Mouse (Mus musculus): ENCODE results near the gene Kank1. TPM values are rescaled to one million over a fixed set of nuclear protein-coding genes. Genes with fewer than 3 reads are reported as not detected.

Kank1 gene
- total and polyA plus RNA-seq, 2 experiments from 2014 or later: 6.0 to 16.6 TPM

- no peaks in the 10 kb centered on the region for H3K4me1 ChIP-seq (ENCODE audit: insufficient read depth, low read length)
Observed at GRCm38 (mm10) chr19:25365698-25366097, 128.9 kb downstream of the Kank1 start.

GRCm38 (mm10) chr19:25366620-25367019 is 129.8 kb downstream of the Kank1 start:
- no peak for TF ChIP-seq CTCF (IDR thresholded peaks at IDR 0.05)
- WGBS: 59% methylated on average over 12 of the region's 12 CpGs
- no peaks in the 10 kb centered on the region for H3K4me1 ChIP-seq (ENCODE audit: insufficient read depth, low read length)
- no peaks in the 10 kb centered on the region for H3K9me3 ChIP-seq (ENCODE audit: low read length)
- no peak overlapping the region for H3K27ac ChIP-seq (ENCODE audit: low read depth, low read length)
- no peak for ATAC-seq (ENCODE audit: low FRiP score)
- DNase-seq (ENCODE audit: low spot score): no peak
- no peak overlapping the region for H3K9ac ChIP-seq (replicated peaks; ENCODE audit: low read length, poor library complexity, severe bottlenecking)
- H3K36me3 ChIP-seq (ENCODE audit: insufficient read depth, low read length): no peaks in the 10 kb centered on the region
- no peaks in the 10 kb centered on the region for H3K27me3 ChIP-seq (ENCODE audit: insufficient read depth, low read length)
- no peak overlapping the region for H3K4me3 ChIP-seq (ENCODE audit: low read depth, low read length)
- H3K4me2 ChIP-seq (ENCODE audit: low read depth, low read length, poor library complexity, severe bottlenecking): no peak overlapping the region

More at GRCm38 (mm10) chr19:25365698-25366097, 128.9 kb downstream of the Kank1 start:
- H3K36me3 ChIP-seq (ENCODE audit: insufficient read depth, low read length): no peaks in the 10 kb centered on the region
- no peak for DNase-seq (ENCODE audit: low spot score)
- H3K27me3 ChIP-seq (ENCODE audit: insufficient read depth, low read length): no peaks in the 10 kb centered on the region
- no peak overlapping the region for H3K4me2 ChIP-seq (ENCODE audit: low read depth, low read length, poor library complexity, severe bottlenecking)
- TF ChIP-seq CTCF (IDR thresholded peaks at IDR 0.05): no peak
- no peaks in the 10 kb centered on the region for H3K9me3 ChIP-seq (ENCODE audit: low read length)
- no peak overlapping the region for H3K4me3 ChIP-seq (ENCODE audit: low read depth, low read length)
- ATAC-seq (ENCODE audit: low FRiP score): no peak
- H3K27ac ChIP-seq (ENCODE audit: low read depth, low read length): no peak overlapping the region
- WGBS: 75% methylated on average over 5 of the region's 5 CpGs
- no peak overlapping the region for H3K9ac ChIP-seq (replicated peaks; ENCODE audit: low read length, poor library complexity, severe bottlenecking)

- 94% methylated on average over 9 of the region's 9 CpGs for WGBS
Observed at GRCm38 (mm10) chr19:25370428-25370827, 133.7 kb downstream of the Kank1 start.

GRCm38 (mm10) chr19:25372794-25373193 is 136.0 kb downstream of the Kank1 start:
- H3K27me3 ChIP-seq (ENCODE audit: insufficient read depth, low read length): no peaks in the 10 kb centered on the region
- H3K27ac ChIP-seq (ENCODE audit: low read depth, low read length): no peak overlapping the region
- no peak overlapping the region for H3K4me3 ChIP-seq (ENCODE audit: low read depth, low read length)
- 73% methylated on average over 7 of the region's 7 CpGs for WGBS
- no peak overlapping the region for H3K9ac ChIP-seq (replicated peaks; ENCODE audit: low read length, poor library complexity, severe bottlenecking)
- TF ChIP-seq CTCF (IDR thresholded peaks at IDR 0.05): no peak
- H3K4me1 ChIP-seq (ENCODE audit: insufficient read depth, low read length): peaks cover 4% of the 10 kb centered on the region
- H3K4me2 ChIP-seq (ENCODE audit: low read depth, low read length, poor library complexity, severe bottlenecking): no peak overlapping the region
- no peaks in the 10 kb centered on the region for H3K9me3 ChIP-seq (ENCODE audit: low read length)
- DNase-seq (ENCODE audit: low spot score): no peak
- ATAC-seq (ENCODE audit: low FRiP score): no peak
- no peaks in the 10 kb centered on the region for H3K36me3 ChIP-seq (ENCODE audit: insufficient read depth, low read length)

More at GRCm38 (mm10) chr19:25370428-25370827, 133.7 kb downstream of the Kank1 start:
- Histone ChIP-seq H3K4me3 (ENCODE audit: low read depth, low read length) (no peak overlapping the region), H3K9me3 (ENCODE audit: low read length) (no peaks in the 10 kb centered on the region), H3K27me3 (ENCODE audit: insufficient read depth, low read length) (no peaks in the 10 kb centered on the region), H3K4me2 (ENCODE audit: low read depth, low read length, poor library complexity, severe bottlenecking) (no peak overlapping the region), H3K36me3 (ENCODE audit: insufficient read depth, low read length) (no peaks in the 10 kb centered on the region), H3K27ac (ENCODE audit: low read depth, low read length) (no peak overlapping the region), H3K9ac (replicated peaks; ENCODE audit: low read length, poor library complexity, severe bottlenecking) (no peak overlapping the region), H3K4me1 (ENCODE audit: insufficient read depth, low read length) (peaks cover 4% of the 10 kb centered on the region)
- TF ChIP-seq CTCF (IDR thresholded peaks at IDR 0.05): no peak
- no peak for ATAC-seq (ENCODE audit: low FRiP score)
- no peak for DNase-seq (ENCODE audit: low spot score)

- ATAC-seq (ENCODE audit: low FRiP score): no peak
- Histone ChIP-seq H3K27ac (ENCODE audit: low read depth, low read length) (no peak overlapping the region), H3K4me1 (ENCODE audit: insufficient read depth, low read length) (peaks cover 4% of the 10 kb centered on the region), H3K36me3 (ENCODE audit: insufficient read depth, low read length) (no peaks in the 10 kb centered on the region), H3K9ac (replicated peaks; ENCODE audit: low read length, poor library complexity, severe bottlenecking) (no peak overlapping the region), H3K4me2 (ENCODE audit: low read depth, low read length, poor library complexity, severe bottlenecking) (no peak overlapping the region), H3K9me3 (ENCODE audit: low read length) (no peaks in the 10 kb centered on the region), H3K4me3 (ENCODE audit: low read depth, low read length) (no peak overlapping the region), H3K27me3 (ENCODE audit: insufficient read depth, low read length) (no peaks in the 10 kb centered on the region)
- 74% methylated on average over 3 of the region's 3 CpGs for WGBS
- peak; percentile 55 for TF ChIP-seq CTCF (IDR thresholded peaks at IDR 0.05)
- no peak for DNase-seq (ENCODE audit: low spot score)
Observed at GRCm38 (mm10) chr19:25373594-25373993, 136.8 kb downstream of the Kank1 start.

GRCm38 (mm10) chr19:25374191-25374590 is 137.4 kb downstream of the Kank1 start:
- TF ChIP-seq CTCF (IDR thresholded peaks at IDR 0.05): no peak
- Histone ChIP-seq H3K27ac (ENCODE audit: low read depth, low read length) (no peak overlapping the region), H3K36me3 (ENCODE audit: insufficient read depth, low read length) (no peaks in the 10 kb centered on the region), H3K9ac (replicated peaks; ENCODE audit: low read length, poor library complexity, severe bottlenecking) (no peak overlapping the region), H3K9me3 (ENCODE audit: low read length) (no peaks in the 10 kb centered on the region), H3K4me3 (ENCODE audit: low read depth, low read length) (no peak overlapping the region), H3K4me2 (ENCODE audit: low read depth, low read length, poor library complexity, severe bottlenecking) (no peak overlapping the region), H3K4me1 (ENCODE audit: insufficient read depth, low read length) (peaks cover 4% of the 10 kb centered on the region), H3K27me3 (ENCODE audit: insufficient read depth, low read length) (no peaks in the 10 kb centered on the region)
- DNase-seq (ENCODE audit: low spot score) (no peak), ATAC-seq (ENCODE audit: low FRiP score) (no peak)
- WGBS: 82% methylated on average over 9 of the region's 9 CpGs
